Comparison of ENCODE assay signal across 21 mouse cellular contexts in genomic region chr9:120319099-120319498, GRCm38 (mm10). TPM values are rescaled to one million over a fixed set of nuclear protein-coding genes. Genes with fewer than 3 reads are reported as not detected.
A peak's percentile ranks its signal among the peaks of the same experiment; 100 is the strongest.
DNase-seq lines count a peak whose midpoint lies in the region; ATAC-seq and TF ChIP-seq lines count a peak whose summit lies in the region.
"Had no signal": no experiment of that assay in that cellular context is flagged by ENCODE, and none has a peak within 500 bp of the region (broad histone marks: within the 10 kb centered on the region; RNA-seq: fewer than 3 reads in every experiment).

No protein-coding gene starts in this region.

- no peaks in the 10 kb centered on the region for H3K9me3 ChIP-seq in stomach, embryonic 16.5 days (replicated peaks; ENCODE audit: control insufficient read depth, low read length)
- no peaks in the 10 kb centered on the region for H3K9me3 ChIP-seq in stomach, postnatal 0 days (ENCODE audit: control insufficient read depth, low read length)
- H3K9me3 ChIP-seq: embryonic facial prominence, embryonic 13.5 days; forebrain, embryonic 12.5 days had no signal

- intact Hi-C loops in left cerebral cortex, adult 2 months (cut with DNase I): no loop called here
- intact Hi-C loops in gastrocnemius, postnatal 36 days (cut with DNase I): no loop called here

- H3K27me3 ChIP-seq in stomach, embryonic 16.5 days (ENCODE audit: control insufficient read depth, insufficient read depth, low read length): no peaks in the 10 kb centered on the region
- no peaks in the 10 kb centered on the region for H3K27me3 ChIP-seq in stomach, postnatal 0 days (ENCODE audit: control insufficient read depth, insufficient read depth, low read length)
- H3K27me3 ChIP-seq: CH12.LX; embryonic facial prominence, embryonic 13.5 days; forebrain, embryonic 12.5 days; hindbrain, embryonic 12.5 days had no signal

- no peak for DNase-seq in left cerebral cortex, adult 2 months (ENCODE audit: extremely low spot score in 1 of 2, low spot score in 2 of 2)
- no peak for DNase-seq in left cerebral cortex, adult 11 months (ENCODE audit: low spot score)
- no peak for DNase-seq in stomach, postnatal 0 days (ENCODE audit: low spot score)
- no peak for DNase-seq in layer of hippocampus, adult 11-12 months (ENCODE audit: low spot score)
- no peak for DNase-seq in gastrocnemius, postnatal 36 days
- DNase-seq: adrenal gland, postnatal 10 days; cerebellum, adult 11-12 months; cerebellum, adult 9-10 months; cerebellum, postnatal 25 days; heart, adult 18-20 months; heart, postnatal 10 days; heart, postnatal 4 days had no signal

- no peak overlapping the region for H3K9ac ChIP-seq in stomach, embryonic 16.5 days (ENCODE audit: low read length)
- H3K9ac ChIP-seq in stomach, postnatal 0 days (ENCODE audit: low read length): no peak overlapping the region
- H3K9ac ChIP-seq: embryonic facial prominence, embryonic 13.5 days; forebrain, embryonic 12.5 days; hindbrain, embryonic 12.5 days had no signal

- ATAC-seq in stomach, embryonic 16.5 days (ENCODE audit: insufficient read depth, low FRiP score): 0 out of 2 replicates have a peak, but pooled peaks have one; percentile 33
- no peak for ATAC-seq in stomach, postnatal 0 days (ENCODE audit: low FRiP score, low TSS enrichment)
- ATAC-seq: forebrain, embryonic 16.5 days; hindbrain, embryonic 16.5 days had no signal

- no peaks in the 10 kb centered on the region for H3K4me1 ChIP-seq in stomach, embryonic 16.5 days (ENCODE audit: control insufficient read depth, insufficient read depth, low read length)
- H3K4me1 ChIP-seq in stomach, postnatal 0 days (replicated peaks; ENCODE audit: control insufficient read depth, insufficient read depth): no peaks in the 10 kb centered on the region
- peaks cover 3% of the 10 kb centered on the region; the same call in 1 of the 2 replicates for H3K4me1 ChIP-seq in cortical plate, adult 2 months (ENCODE audit: control insufficient read depth, insufficient read depth, low read length)
- H3K4me1 ChIP-seq: embryonic facial prominence, embryonic 13.5 days; forebrain, embryonic 12.5 days; hindbrain, embryonic 12.5 days had no signal

- no peak overlapping the region for H3K27ac ChIP-seq in left cerebral cortex, adult 2 months
- no peak overlapping the region for H3K27ac ChIP-seq in stomach, embryonic 16.5 days (ENCODE audit: low read length)
- no peak overlapping the region for H3K27ac ChIP-seq in stomach, postnatal 0 days (replicated peaks)
- H3K27ac ChIP-seq in cortical plate, adult 2 months (ENCODE audit: insufficient read depth, low read length): no peak overlapping the region
- H3K27ac ChIP-seq: embryonic facial prominence, embryonic 13.5 days; forebrain, embryonic 12.5 days; heart, embryonic 10.5 days; hindbrain, embryonic 12.5 days had no signal

- TF ChIP-seq EP300 in stomach, postnatal 0 days (optimal IDR thresholded peaks at IDR 0.05): no peak

- no peaks in the 10 kb centered on the region for H3K36me3 ChIP-seq in stomach, embryonic 16.5 days (ENCODE audit: control insufficient read depth, insufficient read depth, low read length)
- no peaks in the 10 kb centered on the region for H3K36me3 ChIP-seq in stomach, postnatal 0 days (ENCODE audit: control insufficient read depth, insufficient read depth, low read length)
- H3K36me3 ChIP-seq: embryonic facial prominence, embryonic 13.5 days; forebrain, embryonic 12.5 days; heart, embryonic 10.5 days; hindbrain, embryonic 12.5 days had no signal

- H3K4me2 ChIP-seq in stomach, embryonic 16.5 days (ENCODE audit: low read depth, low read length): no peak overlapping the region
- H3K4me2 ChIP-seq in stomach, postnatal 0 days (replicated peaks; ENCODE audit: low read depth): no peak overlapping the region
- H3K4me2 ChIP-seq: embryonic facial prominence, embryonic 13.5 days; forebrain, embryonic 12.5 days; hindbrain, embryonic 12.5 days had no signal

- TF ChIP-seq CTCF in left cerebral cortex, adult 2 months (IDR thresholded peaks at IDR 0.05): peak; percentile 7
- no peak for TF ChIP-seq CTCF in stomach, postnatal 0 days (IDR thresholded peaks at IDR 0.05; ENCODE audit: low read depth)
- 0 out of 2 replicates have a peak, but pooled peaks have one; percentile 3 for TF ChIP-seq CTCF in cortical plate, adult 2 months (IDR thresholded peaks at IDR 0.05; ENCODE audit: extremely low read depth, insufficient read depth, low read length)

- no peak for TF ChIP-seq POLR2A in cortical plate, adult 2 months (IDR thresholded peaks at IDR 0.05; ENCODE audit: extremely low read depth, insufficient read depth, low read length)

- no peak overlapping the region for H3K4me3 ChIP-seq in left cerebral cortex, adult 2 months
- no peak overlapping the region for H3K4me3 ChIP-seq in stomach, embryonic 16.5 days (replicated peaks; ENCODE audit: low read length)
- H3K4me3 ChIP-seq in stomach, postnatal 0 days (ENCODE audit: low read depth, low read length): no peak overlapping the region
- H3K4me3 ChIP-seq in cortical plate, adult 2 months (ENCODE audit: insufficient read depth, low read length): no peak overlapping the region
- H3K4me3 ChIP-seq: embryonic facial prominence, embryonic 13.5 days; forebrain, embryonic 12.5 days; heart, embryonic 10.5 days; hindbrain, embryonic 12.5 days had no signal

- WGBS in stomach, embryonic 16.5 days: 74% methylated on average over 9 of the region's 9 CpGs
- 65% methylated on average over 9 of the region's 9 CpGs for WGBS in stomach, postnatal 0 days

RNA-seq across cellular contexts. Expression of gene Myrip, which starts 17.8 kb away (rescaled TPM):
- total RNA-seq in left cerebral cortex, adult 2 months (2021): 10 to 100 TPM; 86.1 to 91.1 TPM
- 0.12 and 0.30 TPM in 2 replicates for polyA plus RNA-seq in stomach, embryonic 16.5 days (2015; fragmentation: Nextera tagmentation; extraction: Ambion mirVana)
- polyA plus RNA-seq in stomach, postnatal 0 days (2015; fragmentation: Nextera tagmentation; extraction: Ambion mirVana): 0.38 and 0.42 TPM in 2 replicates
- polyA plus RNA-seq in cortical plate, adult 2 months (2012; rRNA removed): 47.7 and 57.5 TPM in 2 replicates
- total RNA-seq in gastrocnemius, postnatal 36 days (2021): under 1 TPM; 0.74 to 0.96 TPM
- total RNA-seq: CH12.LX had no signal

Comparison
In these comparisons a context has a peak if more than half of its experiments do, and no peak if none do; other contexts are left out.
1. RNA of gene Myrip, which starts 17.8 kb away (polyA plus RNA-seq): 47.7 to 57.5 TPM in cortical plate, adult 2 months; 0.38 to 0.42 TPM in stomach, postnatal 0 days and 0.12 to 0.30 TPM in stomach, embryonic 16.5 days; every median in the first group is over 10 times any median in the second.